Mouse (Mus musculus) E14TG2a.4 (cell line): ENCODE measurements around the gene Gnb1l.
A peak's percentile ranks its signal among the peaks of the same experiment; 100 is the strongest.

Experiments
- H3K27me3 ChIP-seq: 2 replicates; pipeline ENCODE4 v1.6.1; 2014; ENCODE audit warnings: low read length, control low read depth; ENCODE audit not compliant: insufficient read depth
- H3K36me3 ChIP-seq: 2 replicates; pipeline ENCODE4 v1.6.1; 2014; ENCODE audit warnings: low read length, control low read depth; ENCODE audit not compliant: insufficient read depth
- H3K4me1 ChIP-seq: replicated peaks from 2 replicates; pipeline ENCODE4 v1.6.1; 2014; ENCODE audit warnings: low read depth, low read length, control low read depth
- H3K4me3 ChIP-seq: replicated peaks from 2 replicates; pipeline ENCODE4 v1.5.1; 2014; ENCODE audit warnings: mild to moderate bottlenecking, low read length
- H3K9me3 ChIP-seq: 2 replicates; pipeline ENCODE4 v1.6.1; 2014; ENCODE audit warnings: low read length, control low read depth
- CTCF ChIP-seq: conservative IDR thresholded peaks from 2 replicates; pipeline ENCODE4 v1.5.1; 2014; ENCODE audit warnings: low read length
- NANOG ChIP-seq: IDR thresholded peaks from 2 replicates; pipeline ENCODE4 v1.6.1; 2014; ENCODE audit warnings: borderline replicate concordance, low read length, mixed read lengths
- POU5F1 ChIP-seq: IDR thresholded peaks from 2 replicates; pipeline ENCODE4 v1.6.1; 2014; ENCODE audit warnings: low read length, borderline replicate concordance

Gene Gnb1l

GRCm38 (mm10) chr16:18486126-18486525 is 12.4 kb upstream of the Gnb1l start:
- Histone ChIP-seq H3K36me3 (no peaks in the 10 kb centered on the region), H3K9me3 (no peaks in the 10 kb centered on the region), H3K4me1 (peaks cover 63% of the 10 kb centered on the region), H3K4me3 (no peak overlapping the region), H3K27me3 (no peaks in the 10 kb centered on the region)
- TF ChIP-seq POU5F1 (no peak), CTCF (no peak), NANOG (no peak)

GRCm38 (mm10) chr16:18490281-18490680 is 8.2 kb upstream of the Gnb1l start:
- no peak overlapping the region for H3K4me3 ChIP-seq
- no peaks in the 10 kb centered on the region for H3K36me3 ChIP-seq
- no peaks in the 10 kb centered on the region for H3K27me3 ChIP-seq
- TF ChIP-seq POU5F1: no peak
- no peak for TF ChIP-seq CTCF
- no peak for TF ChIP-seq NANOG
- H3K9me3 ChIP-seq: no peaks in the 10 kb centered on the region
- peaks cover 26% of the 10 kb centered on the region for H3K4me1 ChIP-seq

- TF ChIP-seq CTCF (no peak), POU5F1 (no peak), NANOG (no peak)
- Histone ChIP-seq H3K4me1 (peaks cover 20% of the 10 kb centered on the region), H3K27me3 (no peaks in the 10 kb centered on the region), H3K36me3 (no peaks in the 10 kb centered on the region), H3K9me3 (no peaks in the 10 kb centered on the region), H3K4me3 (no peak overlapping the region; the same call in 1 of the 2 replicates)
Observed at GRCm38 (mm10) chr16:18490894-18491293, 7.6 kb upstream of the Gnb1l start.

GRCm38 (mm10) chr16:18497865-18498515 is 523 bp upstream of the Gnb1l start:
- Histone ChIP-seq H3K4me1 (peaks cover 38% of the 10 kb centered on the region), H3K4me3 (peak overlapping the region; percentile 96), H3K9me3 (no peaks in the 10 kb centered on the region), H3K36me3 (peaks cover 31% of the 10 kb centered on the region), H3K27me3 (no peaks in the 10 kb centered on the region)
- TF ChIP-seq POU5F1: peak; percentile 69; the same call in 1 of the 2 replicates
- no peak for TF ChIP-seq CTCF

GRCm38 (mm10) chr16:18498996-18499395 is 483 bp downstream of the Gnb1l start:
- Histone ChIP-seq H3K4me1 (peaks cover 40% of the 10 kb centered on the region), H3K4me3 (peak overlapping the region; percentile 96), H3K27me3 (no peaks in the 10 kb centered on the region), H3K9me3 (no peaks in the 10 kb centered on the region), H3K36me3 (peaks cover 41% of the 10 kb centered on the region)
- no peak for TF ChIP-seq NANOG

GRCm38 (mm10) chr16:18501531-18501930 is 3.0 kb downstream of the Gnb1l start:
- H3K4me3 ChIP-seq: no peak overlapping the region
- H3K36me3 ChIP-seq: peaks cover 48% of the 10 kb centered on the region
- H3K9me3 ChIP-seq: no peaks in the 10 kb centered on the region
- no peaks in the 10 kb centered on the region for H3K27me3 ChIP-seq
- H3K4me1 ChIP-seq: peaks cover 40% of the 10 kb centered on the region
- TF ChIP-seq CTCF: no peak
- no peak for TF ChIP-seq NANOG
- TF ChIP-seq POU5F1: no peak

- H3K36me3 ChIP-seq: peaks cover 53% of the 10 kb centered on the region
- no peak overlapping the region for H3K4me3 ChIP-seq
- no peaks in the 10 kb centered on the region for H3K9me3 ChIP-seq
- TF ChIP-seq POU5F1: no peak
- no peak for TF ChIP-seq NANOG
- no peak for TF ChIP-seq CTCF
- H3K4me1 ChIP-seq: peaks cover 25% of the 10 kb centered on the region
- H3K27me3 ChIP-seq: no peaks in the 10 kb centered on the region
Observed at GRCm38 (mm10) chr16:18503566-18504342, 5.2 kb downstream of the Gnb1l start.

- Histone ChIP-seq H3K4me1 (peaks cover 14% of the 10 kb centered on the region), H3K27me3 (no peaks in the 10 kb centered on the region), H3K36me3 (peaks cover 42% of the 10 kb centered on the region), H3K9me3 (no peaks in the 10 kb centered on the region), H3K4me3 (no peak overlapping the region)
- no peak for TF ChIP-seq CTCF
- no peak for TF ChIP-seq POU5F1
- TF ChIP-seq NANOG: no peak
Observed at GRCm38 (mm10) chr16:18506524-18507199, 8.1 kb downstream of the Gnb1l start.
